8 mouse cellular contexts compared by ENCODE assay signal in genomic region chr19:23142427-23143073, GRCm38 (mm10). TPM values are rescaled to one million over a fixed set of nuclear protein-coding genes. Genes with fewer than 3 reads are reported as not detected.
A peak's percentile ranks its signal among the peaks of the same experiment; 100 is the strongest.
DNase-seq lines count a peak whose midpoint lies in the region; ATAC-seq and TF ChIP-seq lines count a peak whose summit lies in the region.

No protein-coding gene starts in this region.

- WGBS in heart, postnatal 0 days = 7% methylated on average over 28 of the region's 28 CpGs
- WGBS in limb, embryonic 11.5 days = 2% methylated on average over 28 of the region's 28 CpGs
- 4% methylated on average over 28 of the region's 28 CpGs for WGBS in midbrain, postnatal 0 days

- no peak for ATAC-seq in heart, postnatal 0 days (ENCODE audit: insufficient read depth, low read depth)
- ATAC-seq in limb, embryonic 11.5 days (ENCODE audit: insufficient number of reproducible peaks, low FRiP score, low TSS enrichment, low read depth) = no peak
- no peak for ATAC-seq in midbrain, postnatal 0 days (ENCODE audit: low FRiP score)

- H3K9me3 ChIP-seq in heart, postnatal 0 days (replicated peaks; ENCODE audit: control insufficient read depth, low read length) = no peaks in the 10 kb centered on the region
- H3K9me3 ChIP-seq in limb, embryonic 11.5 days (ENCODE audit: control insufficient read depth, low read length) = no peaks in the 10 kb centered on the region
- H3K9me3 ChIP-seq in midbrain, postnatal 0 days (ENCODE audit: low read length) = no peaks in the 10 kb centered on the region

- peaks cover 31% of the 10 kb centered on the region for H3K4me1 ChIP-seq in heart, postnatal 0 days (ENCODE audit: control insufficient read depth, insufficient read depth)
- peaks cover 12% of the 10 kb centered on the region for H3K4me1 ChIP-seq in limb, embryonic 11.5 days (ENCODE audit: control insufficient read depth, insufficient read depth, low read length)
- no peaks in the 10 kb centered on the region for H3K4me1 ChIP-seq in midbrain, postnatal 0 days (ENCODE audit: insufficient read depth, low read length)

- no peak for TF ChIP-seq CTCF in layer of hippocampus, adult 2 months (conservative IDR thresholded peaks at IDR 0.05)
- no peak for TF ChIP-seq CTCF in brain, embryonic 14.5 days (IDR thresholded peaks at IDR 0.05; ENCODE audit: borderline replicate concordance, extremely low read depth, insufficient read depth, insufficient read length)
- TF ChIP-seq CTCF in heart, postnatal 0 days (IDR thresholded peaks at IDR 0.05; ENCODE audit: low read depth) = no peak
- TF ChIP-seq CTCF in midbrain, postnatal 0 days (IDR thresholded peaks at IDR 0.05) = no peak

- H3K36me3 ChIP-seq in heart, postnatal 0 days (replicated peaks; ENCODE audit: control insufficient read depth, insufficient read depth, low read length) = no peaks in the 10 kb centered on the region
- no peaks in the 10 kb centered on the region for H3K36me3 ChIP-seq in limb, embryonic 11.5 days (ENCODE audit: control insufficient read depth, insufficient read depth, low read length)
- no peaks in the 10 kb centered on the region for H3K36me3 ChIP-seq in midbrain, postnatal 0 days (ENCODE audit: insufficient read depth, low read length)

- H3K9ac ChIP-seq in heart, postnatal 0 days (replicated peaks; ENCODE audit: low read depth, low read length) = peak overlapping the region; percentile 90
- 0 out of 2 replicates have a peak overlapping the region, but pooled peaks have one; percentile 17 for H3K9ac ChIP-seq in limb, embryonic 11.5 days (ENCODE audit: low read length)
- peak overlapping the region; percentile 64 for H3K9ac ChIP-seq in midbrain, postnatal 0 days (replicated peaks; ENCODE audit: low read length, poor library complexity, severe bottlenecking)

- peak overlapping the region; percentile 96 for H3K4me3 ChIP-seq in layer of hippocampus, adult 2 months
- H3K4me3 ChIP-seq in heart, postnatal 0 days (ENCODE audit: low read depth, low read length) = peak overlapping the region; percentile 85
- H3K4me3 ChIP-seq in limb, embryonic 11.5 days (ENCODE audit: low read depth, low read length) = peak overlapping the region; percentile 50
- peak overlapping the region; percentile 66 for H3K4me3 ChIP-seq in midbrain, postnatal 0 days (ENCODE audit: low read depth, low read length)

- peak overlapping the region; percentile 97 for H3K4me2 ChIP-seq in heart, postnatal 0 days (ENCODE audit: low read depth, low read length)
- peak overlapping the region; percentile 95 for H3K4me2 ChIP-seq in limb, embryonic 11.5 days (ENCODE audit: low read depth, severe bottlenecking)
- H3K4me2 ChIP-seq in midbrain, postnatal 0 days (ENCODE audit: low read depth, low read length, poor library complexity, severe bottlenecking) = peak overlapping the region; percentile 94

- no peak for TF ChIP-seq EP300 in heart, postnatal 0 days (IDR thresholded peaks at IDR 0.05; ENCODE audit: low read depth)

- H3K27ac ChIP-seq in layer of hippocampus, adult 2 months = peak overlapping the region; percentile 100
- H3K27ac ChIP-seq in heart, postnatal 0 days (ENCODE audit: low read depth) = peak overlapping the region; percentile 99
- no peak overlapping the region for H3K27ac ChIP-seq in limb, embryonic 11.5 days (replicated peaks; ENCODE audit: low read depth, low read length)
- no peak overlapping the region; the same call in 1 of the 2 replicates for H3K27ac ChIP-seq in midbrain, postnatal 0 days (ENCODE audit: low read depth, low read length)

- TF ChIP-seq POLR2A in brain, embryonic 14.5 days (IDR thresholded peaks at IDR 0.05; ENCODE audit: borderline replicate concordance, extremely low read depth, insufficient read depth, insufficient read length, poor library complexity, severe bottlenecking) = no peak

- no peak for DNase-seq in layer of hippocampus, adult 2 months (ENCODE audit: low spot score in 2 of 2)
- no peak for DNase-seq in layer of hippocampus, adult 9-10 months (ENCODE audit: low spot score)
- DNase-seq in brain, embryonic 14.5 days (ENCODE audit: low read depth) = peak; percentile 13
- peak; percentile 65 for DNase-seq in heart, postnatal 0 days (ENCODE audit: low spot score)
- DNase-seq in limb, embryonic 11.5 days (ENCODE audit: low spot score) = peak; percentile 38
- peak; percentile 25 for DNase-seq in midbrain, postnatal 0 days (ENCODE audit: low spot score)
- DNase-seq in spleen, postnatal 36 days (ENCODE audit: low spot score in 2 of 2) = no peak
- DNase-seq in left cerebral cortex, adult 8-10 months (ENCODE audit: low spot score in 2 of 2) = no peak

- H3K27me3 ChIP-seq in heart, postnatal 0 days (ENCODE audit: control insufficient read depth, insufficient read depth, low read length) = no peaks in the 10 kb centered on the region
- peaks cover 16% of the 10 kb centered on the region for H3K27me3 ChIP-seq in limb, embryonic 11.5 days (ENCODE audit: control insufficient read depth, insufficient read depth, low read length)
- H3K27me3 ChIP-seq in midbrain, postnatal 0 days (ENCODE audit: insufficient read depth, low read length) = peaks cover 15% of the 10 kb centered on the region

RNA-seq across cellular contexts. Expression of gene Klf9, which starts 1.5 kb away (rescaled TPM):
- 100 to 1,000 TPM; 176 to 178 TPM for total RNA-seq in layer of hippocampus, adult 2 months (2021)
- polyA plus RNA-seq in brain, embryonic 14.5 days (2012; rRNA removed) = 1.1 and 1.6 TPM in 2 replicates
- total RNA-seq in heart, postnatal 0 days (2014; rRNA removed; ENCODE audit: low replicate concordance) = 35.1 and 71.5 TPM in 2 replicates
- polyA plus RNA-seq in heart, postnatal 0 days (2015; fragmentation: Nextera tagmentation; extraction: Ambion mirVana) = 14.4 and 16.5 TPM in 2 replicates
- 1.2 and 1.6 TPM in 2 replicates for polyA plus RNA-seq in limb, embryonic 11.5 days (2014; fragmentation: Nextera tagmentation; extraction: Ambion mirVana)
- total RNA-seq in midbrain, postnatal 0 days (2014; rRNA removed) = 13.8 and 14.7 TPM in 2 replicates
- polyA plus RNA-seq in midbrain, postnatal 0 days (2015; fragmentation: Nextera tagmentation; extraction: Ambion mirVana) = 6.3 and 7.4 TPM in 2 replicates
- 100 to 1,000 TPM; 162 to 191 (median 170) TPM for total RNA-seq in left cerebral cortex, adult 8-10 months (2022)

Comparison
In these comparisons a context has a peak if more than half of its experiments do, and no peak if none do; other contexts are left out.
1. DNase-seq: peak in brain, embryonic 14.5 days (single experiment), heart, postnatal 0 days (single experiment), limb, embryonic 11.5 days (single experiment) and midbrain, postnatal 0 days (single experiment); none in layer of hippocampus, adult 2 months (0 of 2), layer of hippocampus, adult 9-10 months (single experiment), spleen, postnatal 36 days (0 of 2) and left cerebral cortex, adult 8-10 months (0 of 2).
2. H3K27ac ChIP-seq: peak in layer of hippocampus, adult 2 months (single experiment) and heart, postnatal 0 days (single experiment); none in limb, embryonic 11.5 days (single experiment) and midbrain, postnatal 0 days (single experiment).
3. H3K9ac ChIP-seq: peak in every context shown above with its lines; median percentile 90 in heart, postnatal 0 days; 64 in midbrain, postnatal 0 days; 17 in limb, embryonic 11.5 days.
4. Peak in every context shown above with its lines, with median percentiles within 50 percentile points of each other: H3K4me3 ChIP-seq and H3K4me2 ChIP-seq.